Mouse (Mus musculus) common myeloid progenitor, adult 5-6 weeks (primary cell): ENCODE results near the gene Prop1. TPM values are rescaled to one million over a fixed set of nuclear protein-coding genes. Genes with fewer than 3 reads are reported as not detected.
A peak's percentile ranks its signal among the peaks of the same experiment; 100 is the strongest.

Experiments
- ATAC-seq: replicated peaks from 2 replicates; pipeline ENCODE4 v1.8.0; 2016; ENCODE audit warnings: low read depth, mild to moderate bottlenecking, moderate TSS enrichment, inconsistent platforms; ENCODE audit not compliant: poor library complexity, severe bottlenecking
- total RNA-seq: library from RNA; stranded (forward); fragments of 200-1000, 187-1606 nt; gene quantifications from 2 replicates; pipeline ENCODE4 v1.2.3, GENCODE M21; 2017

Gene Prop1
- not detected in 2 replicates for total RNA-seq

GRCm38 (mm10) chr11:50953665-50954064 lies at the start of gene Prop1:
Gene Prop1 (minus strand): TSS chr11:50953765.
- ATAC-seq: no peak

GRCm38 (mm10) chr11:51003296-51003695 lies 49.7 kb upstream of the Prop1 start, which contains the start of gene Olfr51:
Gene Olfr51 (plus strand): TSS chr11:51003596.
- no peak for ATAC-seq

DNA sequence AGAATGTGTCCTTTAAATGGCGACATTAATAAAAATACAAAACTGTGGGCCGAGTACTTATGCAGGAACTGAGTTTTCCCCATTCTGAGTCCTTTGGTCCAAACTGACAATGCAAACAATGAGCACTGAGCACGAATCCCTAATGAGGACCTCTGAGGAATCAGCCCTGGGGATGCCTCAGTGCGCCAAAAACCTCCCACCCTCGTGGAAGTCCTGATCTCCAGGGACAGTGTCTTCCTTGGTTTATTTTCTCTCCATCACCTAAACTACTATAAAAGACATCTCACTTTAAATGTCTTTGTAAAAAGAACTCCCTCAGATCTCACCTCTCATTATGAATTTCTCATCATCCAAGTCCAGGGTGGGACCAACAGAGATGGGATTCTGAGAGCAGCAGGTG lies 28.1 kb upstream of the Prop1 start, which contains the start of gene Olfr1377:
TSS of gene Olfr1377 (plus strand) at position 301 of the 400 bp plus-strand sequence.
- no peak for ATAC-seq

GRCm38 (mm10) chr11:50977216-50977615 lies 23.7 kb upstream of the Prop1 start:
- no peak for ATAC-seq

DNA sequence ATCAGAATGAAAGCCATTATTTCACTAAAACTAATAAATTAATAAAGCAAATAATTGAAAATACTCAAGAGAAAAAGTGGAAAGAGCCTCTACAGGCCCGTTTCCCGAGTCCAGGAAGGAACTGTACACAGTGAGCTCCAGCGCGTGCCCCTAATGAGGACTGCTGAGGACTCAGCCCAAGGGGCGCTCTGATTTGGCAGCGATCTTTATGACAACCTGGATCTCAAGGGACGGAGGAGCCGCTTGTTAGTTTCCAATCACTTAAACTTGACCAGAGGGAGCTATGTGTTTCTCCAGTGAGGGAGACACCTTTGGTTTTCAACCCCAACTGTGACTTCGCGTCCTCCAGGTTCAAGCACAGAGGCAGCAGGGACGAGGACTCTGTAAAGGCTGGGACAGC lies 12.7 kb upstream of the Prop1 start, which contains the start of gene Olfr1378:
TSS of gene Olfr1378 (plus strand) at position 301 of the 400 bp plus-strand sequence.
- ATAC-seq: no peak

DNA sequence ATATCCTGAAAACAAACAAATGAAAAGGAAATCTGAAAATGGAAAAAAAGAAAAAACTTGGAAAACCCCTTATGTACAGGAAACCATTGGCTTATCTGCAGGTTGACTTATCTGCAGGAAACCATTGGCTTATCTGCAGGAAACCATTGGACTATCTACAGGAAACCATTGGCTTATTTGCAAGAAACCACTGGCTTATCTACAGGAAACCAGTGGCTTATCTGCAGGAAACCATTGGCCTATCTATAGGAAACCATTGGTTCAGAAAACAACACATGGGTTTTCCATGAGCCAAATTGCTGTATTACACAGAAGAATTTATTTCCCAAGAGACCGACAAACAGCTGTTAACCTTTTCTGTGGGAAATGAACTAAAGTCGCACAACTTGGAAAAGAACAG lies 11.3 kb upstream of the Prop1 start:
- ATAC-seq: 0 out of 2 replicates have a peak, but pooled peaks have one; percentile 18

DNA sequence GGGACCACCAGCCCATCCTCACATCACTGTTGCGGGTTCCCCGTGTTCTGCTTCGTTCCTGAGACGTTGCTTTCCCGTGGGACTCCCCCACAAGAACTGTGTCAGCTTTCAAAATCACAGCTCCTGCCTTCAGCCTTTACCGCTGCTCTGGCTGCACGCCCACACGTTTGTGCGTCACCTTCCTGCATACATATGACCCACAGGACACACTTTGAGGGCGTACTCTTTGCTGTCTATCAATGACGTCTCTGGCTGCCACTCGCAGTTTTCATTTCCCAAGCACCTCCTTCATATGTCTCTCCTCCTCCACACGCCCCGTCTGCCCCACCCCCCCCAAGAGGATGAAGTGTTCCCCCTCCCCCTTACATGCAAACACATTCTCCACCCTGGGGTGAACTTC lies 1.3 kb downstream of the Prop1 start:
- no peak for ATAC-seq

DNA sequence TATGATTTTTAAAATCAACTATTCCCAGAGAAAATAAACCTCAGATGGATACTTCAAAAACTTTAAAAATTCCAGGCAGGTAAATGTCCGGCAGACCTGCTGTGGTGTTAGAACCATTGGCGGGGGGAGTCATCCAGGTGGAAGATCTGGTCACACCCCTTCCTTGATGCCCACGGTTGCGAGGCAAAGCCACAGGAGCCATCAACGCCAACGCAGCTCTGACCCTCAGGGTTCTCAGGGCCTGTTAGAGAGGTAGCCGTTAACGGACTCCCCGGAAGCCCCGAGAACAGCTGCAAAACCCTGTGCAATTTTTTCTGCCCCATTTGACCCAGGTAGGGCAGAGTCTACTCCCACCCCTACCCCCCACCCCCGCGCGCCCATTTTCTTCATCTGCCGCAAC lies 10.1 kb downstream of the Prop1 start, which contains the start of gene 4933414I15Rik:
TSS of gene 4933414I15Rik (minus strand) at position 260 of the 400 bp plus-strand sequence.
- ATAC-seq: no peak

- no peak for ATAC-seq
Observed at GRCm38 (mm10) chr11:50942386-50942785, 11.2 kb downstream of the Prop1 start.

- ATAC-seq: peak; percentile 88
Observed at GRCm38 (mm10) chr11:50939621-50940366, 13.8 kb downstream of the Prop1 start.

- no peak for ATAC-seq
Observed at GRCm38 (mm10) chr11:50938435-50938834, 15.1 kb downstream of the Prop1 start.

- ATAC-seq: no peak
Observed at GRCm38 (mm10) chr11:50932040-50932439, 21.5 kb downstream of the Prop1 start.

DNA sequence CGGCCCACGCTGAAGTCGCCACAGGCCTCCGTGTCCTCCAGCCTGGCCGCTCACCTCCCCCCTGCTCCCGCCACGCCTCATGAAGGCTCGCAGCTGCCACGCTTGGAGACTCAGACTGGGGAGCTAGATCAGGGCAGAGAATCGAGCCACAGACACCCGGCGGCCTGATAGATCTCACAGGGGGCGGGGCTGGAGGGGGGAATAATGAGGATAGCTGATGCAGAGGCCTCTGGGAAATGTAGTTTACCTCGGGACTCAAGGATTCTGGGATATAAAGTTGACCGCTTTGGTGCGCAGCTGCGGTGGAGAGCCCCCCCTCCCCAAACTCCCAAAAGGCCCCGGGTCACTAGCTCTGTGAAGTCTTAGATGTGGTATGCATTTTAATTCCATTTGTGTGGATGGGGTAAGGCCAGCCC lies 22.1 kb downstream of the Prop1 start, which contains the start of gene Zfp354b:
TSS of gene Zfp354b (minus strand) at position 183 of the 416 bp plus-strand sequence.
- ATAC-seq: peak; percentile 95

GRCm38 (mm10) chr11:50931021-50931420 lies 22.5 kb downstream of the Prop1 start:
- peak; percentile 33 for ATAC-seq

GRCm38 (mm10) chr11:50930469-50931014 lies 23.0 kb downstream of the Prop1 start:
- ATAC-seq: peak; percentile 17; the same call in 1 of the 2 replicates

GRCm38 (mm10) chr11:50915671-50916320 lies 37.8 kb downstream of the Prop1 start, which contains the start of gene Zfp2:
Gene Zfp2 (minus strand): TSS chr11:50916165.
- ATAC-seq: peak; percentile 99

GRCm38 (mm10) chr11:50914461-50914860 lies 39.1 kb downstream of the Prop1 start:
- ATAC-seq: no peak

GRCm38 (mm10) chr11:50913301-50913700 lies 40.3 kb downstream of the Prop1 start:
- ATAC-seq: no peak

GRCm38 (mm10) chr11:50908136-50908535 lies 45.4 kb downstream of the Prop1 start:
- no peak for ATAC-seq
